Mouse (Mus musculus): ENCODE measurements around the gene Itpa. TPM values are rescaled to one million over a fixed set of nuclear protein-coding genes. Genes with fewer than 3 reads are reported as not detected.

The Itpa gene
- polyA plus RNA-seq, 1 experiment from 2014 or later, result 154 TPM

- no peak for DNase-seq (ENCODE audit: extremely low spot score, low spot score)
These were observed 37.8 kb downstream of the Itpa start for GRCm38 (mm10) chr2:130705178-130705577.

GRCm38 (mm10) chr2:130706602-130707001 is 39.2 kb downstream of the Itpa start:
- H3K9me3 ChIP-seq, result no peaks in the 10 kb centered on the region
- no peaks in the 10 kb centered on the region for H3K27me3 ChIP-seq (ENCODE audit: poor library complexity, severe bottlenecking)
- H3K4me1 ChIP-seq, result peaks cover 10% of the 10 kb centered on the region; the same call in 1 of the 2 replicates
- DNase-seq (ENCODE audit: extremely low spot score, low spot score), result no peak
- H3K4me3 ChIP-seq, result no peak overlapping the region
- H3K27ac ChIP-seq, result no peak overlapping the region
- H3K36me3 ChIP-seq (replicated peaks), result peaks cover 21% of the 10 kb centered on the region
- WGBS, result 75% methylated on average over 4 of the region's 4 CpGs

More at GRCm38 (mm10) chr2:130705178-130705577, 37.8 kb downstream of the Itpa start:
- Histone ChIP-seq H3K36me3 (replicated peaks) (peaks cover 15% of the 10 kb centered on the region), H3K27ac (no peak overlapping the region), H3K27me3 (ENCODE audit: poor library complexity, severe bottlenecking) (peaks cover 7% of the 10 kb centered on the region), H3K9me3 (no peaks in the 10 kb centered on the region), H3K4me3 (no peak overlapping the region), H3K4me1 (peaks cover 10% of the 10 kb centered on the region; the same call in 1 of the 2 replicates)
- 69% methylated on average over 6 of the region's 6 CpGs for WGBS

- Histone ChIP-seq H3K4me1 (peaks cover 10% of the 10 kb centered on the region; the same call in 1 of the 2 replicates), H3K36me3 (replicated peaks) (peaks cover 24% of the 10 kb centered on the region), H3K27me3 (ENCODE audit: poor library complexity, severe bottlenecking) (no peaks in the 10 kb centered on the region), H3K27ac (no peak overlapping the region), H3K4me3 (no peak overlapping the region), H3K9me3 (no peaks in the 10 kb centered on the region)
- WGBS, result 69% methylated on average over 10 of the region's 10 CpGs
- DNase-seq (ENCODE audit: extremely low spot score, low spot score), result no peak
These were observed 39.6 kb downstream of the Itpa start for GRCm38 (mm10) chr2:130707057-130707456.

GRCm38 (mm10) chr2:130717951-130718350 is 50.5 kb downstream of the Itpa start:
- H3K27me3 ChIP-seq (ENCODE audit: poor library complexity, severe bottlenecking), result no peaks in the 10 kb centered on the region
- no peaks in the 10 kb centered on the region for H3K9me3 ChIP-seq
- H3K4me1 ChIP-seq, result no peaks in the 10 kb centered on the region
- DNase-seq (ENCODE audit: extremely low spot score, low spot score), result no peak
- 79% methylated on average over 6 of the region's 6 CpGs for WGBS
- H3K36me3 ChIP-seq (replicated peaks), result peaks cover 37% of the 10 kb centered on the region
- no peak overlapping the region for H3K27ac ChIP-seq
- H3K4me3 ChIP-seq, result no peak overlapping the region

GRCm38 (mm10) chr2:130724369-130724768 is 57.0 kb downstream of the Itpa start:
- H3K4me3 ChIP-seq, result no peak overlapping the region
- no peaks in the 10 kb centered on the region for H3K9me3 ChIP-seq
- no peak for DNase-seq (ENCODE audit: extremely low spot score, low spot score)
- no peaks in the 10 kb centered on the region for H3K4me1 ChIP-seq
- H3K36me3 ChIP-seq (replicated peaks), result peaks cover 48% of the 10 kb centered on the region
- WGBS, result 86% methylated on average over 4 of the region's 4 CpGs
- no peak overlapping the region for H3K27ac ChIP-seq
- no peaks in the 10 kb centered on the region for H3K27me3 ChIP-seq (ENCODE audit: poor library complexity, severe bottlenecking)

GRCm38 (mm10) chr2:130727752-130728151 is 60.3 kb downstream of the Itpa start:
- DNase-seq (ENCODE audit: extremely low spot score, low spot score), result no peak
- no peaks in the 10 kb centered on the region for H3K27me3 ChIP-seq (ENCODE audit: poor library complexity, severe bottlenecking)
- no peaks in the 10 kb centered on the region for H3K4me1 ChIP-seq
- no peaks in the 10 kb centered on the region for H3K9me3 ChIP-seq
- no peak overlapping the region for H3K27ac ChIP-seq
- H3K4me3 ChIP-seq, result no peak overlapping the region
- WGBS, result 95% methylated on average over 1 of the region's 1 CpGs
- H3K36me3 ChIP-seq (replicated peaks), result peaks cover 72% of the 10 kb centered on the region

GRCm38 (mm10) chr2:130728906-130729585 is 61.6 kb downstream of the Itpa start:
- no peaks in the 10 kb centered on the region for H3K27me3 ChIP-seq (ENCODE audit: poor library complexity, severe bottlenecking)
- H3K4me1 ChIP-seq, result no peaks in the 10 kb centered on the region
- no peaks in the 10 kb centered on the region for H3K9me3 ChIP-seq
- no peak overlapping the region for H3K27ac ChIP-seq
- no peak overlapping the region for H3K4me3 ChIP-seq
- H3K36me3 ChIP-seq (replicated peaks), result peaks cover 79% of the 10 kb centered on the region
- no peak for DNase-seq (ENCODE audit: extremely low spot score, low spot score)
- whole genome bisulfite sequencing, result 99% methylated on average over 2 of the region's 2 CpGs

GRCm38 (mm10) chr2:130730746-130731145 is 63.3 kb downstream of the Itpa start:
- Histone ChIP-seq H3K9me3 (no peaks in the 10 kb centered on the region), H3K27ac (no peak overlapping the region), H3K4me1 (no peaks in the 10 kb centered on the region), H3K36me3 (replicated peaks) (peaks cover 82% of the 10 kb centered on the region), H3K4me3 (no peak overlapping the region), H3K27me3 (ENCODE audit: poor library complexity, severe bottlenecking) (no peaks in the 10 kb centered on the region)
- 93% methylated on average over 9 of the region's 9 CpGs for WGBS
- DNase-seq (ENCODE audit: extremely low spot score, low spot score), result no peak

Other genes starting within 250 kb of the Itpa start
- gene Vps16, start 243.3 kb upstream of the Itpa start, polyA plus RNA-seq (2016; fragmentation: Nextera tagmentation; extraction: Ambion mirVana), result 110 and 122 TPM in 2 replicates
- 11.8 and 12.4 TPM in 2 replicates for gene Pced1a, start 242.9 kb upstream of the Itpa start, polyA plus RNA-seq (2016; fragmentation: Nextera tagmentation; extraction: Ambion mirVana)
- gene Ptpra, start 217.3 kb upstream of the Itpa start, polyA plus RNA-seq (2016; fragmentation: Nextera tagmentation; extraction: Ambion mirVana), result 89.1 and 90.6 TPM in 2 replicates
- gene Mrps26, start 103.9 kb upstream of the Itpa start, polyA plus RNA-seq (2016; fragmentation: Nextera tagmentation; extraction: Ambion mirVana), result 88.5 and 92.8 TPM in 2 replicates
- gene Oxt, start 91.4 kb upstream of the Itpa start, polyA plus RNA-seq (2016; fragmentation: Nextera tagmentation; extraction: Ambion mirVana), result 0.64 TPM in 1 of 2 replicates, not detected in the other
- not detected in 2 replicates for gene Avp, start 85.1 kb upstream of the Itpa start, polyA plus RNA-seq (2016; fragmentation: Nextera tagmentation; extraction: Ambion mirVana)
- gene Fastkd5, start 37.6 kb upstream of the Itpa start, polyA plus RNA-seq (2016; fragmentation: Nextera tagmentation; extraction: Ambion mirVana), result 21.4 and 22.7 TPM in 2 replicates
- 21.9 and 22.0 TPM in 2 replicates for gene Ubox5, start 37.6 kb upstream of the Itpa start, polyA plus RNA-seq (2016; fragmentation: Nextera tagmentation; extraction: Ambion mirVana)
- gene Lzts3, start 24.8 kb upstream of the Itpa start, polyA plus RNA-seq (2016; fragmentation: Nextera tagmentation; extraction: Ambion mirVana), result 3.4 and 3.8 TPM in 2 replicates
- gene Ddrgk1, start 3.0 kb upstream of the Itpa start, polyA plus RNA-seq (2016; fragmentation: Nextera tagmentation; extraction: Ambion mirVana), result 44.7 and 46.9 TPM in 2 replicates
- 0.64 and 0.71 TPM in 2 replicates for gene Slc4a11, start 29.9 kb downstream of the Itpa start, polyA plus RNA-seq (2016; fragmentation: Nextera tagmentation; extraction: Ambion mirVana)
- gene 4930402H24Rik, start 238.8 kb downstream of the Itpa start, polyA plus RNA-seq (2016; fragmentation: Nextera tagmentation; extraction: Ambion mirVana), result 23.9 and 24.3 TPM in 2 replicates
- 5.4 and 6.6 TPM in 2 replicates for gene Atrn, start 238.9 kb downstream of the Itpa start, polyA plus RNA-seq (2016; fragmentation: Nextera tagmentation; extraction: Ambion mirVana)